Mouse (Mus musculus): Measurements from ENCODE around the gene Prph2. TPM values are rescaled to one million over a fixed set of nuclear protein-coding genes. Genes with fewer than 3 reads are reported as not detected.

Gene Prph2
- polyA plus RNA-seq, 1 experiment, result not detected

DNA sequence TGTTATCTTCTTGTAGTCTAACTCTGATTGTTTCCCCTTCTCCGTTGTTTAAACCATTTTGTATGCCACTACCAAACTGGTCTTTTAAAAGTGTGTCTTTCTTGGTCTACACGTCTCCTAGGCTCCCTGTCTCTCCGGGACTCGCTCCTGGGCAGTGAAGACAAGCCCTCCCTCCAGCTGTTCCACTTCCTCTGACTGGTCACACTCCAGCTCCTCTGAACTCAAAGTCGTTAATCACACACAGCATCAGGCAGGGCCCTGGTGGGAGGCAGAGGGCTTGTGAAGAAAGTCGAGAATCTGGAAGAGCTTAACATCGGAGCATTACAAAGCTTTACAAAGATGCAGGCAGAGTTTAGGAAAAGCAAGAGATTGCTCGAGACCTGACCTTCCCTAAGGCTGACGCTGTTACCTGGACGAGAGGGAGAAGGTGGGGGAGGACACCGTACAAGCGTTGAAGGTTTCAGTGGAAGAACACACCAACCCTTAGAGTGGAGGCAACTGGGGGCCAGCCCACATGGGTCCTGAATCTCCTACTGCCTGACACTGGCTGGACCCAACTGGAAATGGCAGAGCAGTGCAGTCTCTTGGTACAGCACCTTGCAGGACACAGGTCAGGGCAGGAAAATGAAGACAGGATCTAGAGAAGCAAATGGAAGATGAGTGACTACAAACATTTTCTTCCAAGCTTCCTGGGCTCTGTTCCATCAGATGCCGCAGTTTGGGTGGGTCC lies 12.9 kb upstream of the Prph2 start:
- no peak for TF ChIP-seq CTCF (IDR thresholded peaks at IDR 0.05; ENCODE audit: low read depth, low read length)
- TF ChIP-seq POLR2A (IDR thresholded peaks at IDR 0.05; ENCODE audit: insufficient read depth, low read length), result no peak
- TF ChIP-seq EP300 (IDR thresholded peaks at IDR 0.05; ENCODE audit: insufficient read depth, low read depth, low read length), result no peak
- H3K4me3 ChIP-seq (ENCODE audit: low read depth, low read length), result no peak overlapping the region
- H3K9me3 ChIP-seq (replicated peaks; ENCODE audit: control insufficient read depth, insufficient read depth, low read length, poor library complexity, severe bottlenecking), result no peaks in the 10 kb centered on the region
- H3K27ac ChIP-seq (ENCODE audit: insufficient read depth, low read length), result no peak overlapping the region
- H3K4me1 ChIP-seq (ENCODE audit: control insufficient read depth, insufficient read depth, low read length), result peaks cover 2% of the 10 kb centered on the region
- H3K27me3 ChIP-seq (ENCODE audit: control insufficient read depth, insufficient read depth, low read length, poor library complexity, severe bottlenecking), result no peaks in the 10 kb centered on the region
- no peak overlapping the region for H3K9ac ChIP-seq (ENCODE audit: low read depth, poor library complexity, severe bottlenecking)
- H3K36me3 ChIP-seq (ENCODE audit: control insufficient read depth, insufficient read depth, low read length, poor library complexity, severe bottlenecking), result no peaks in the 10 kb centered on the region

DNA sequence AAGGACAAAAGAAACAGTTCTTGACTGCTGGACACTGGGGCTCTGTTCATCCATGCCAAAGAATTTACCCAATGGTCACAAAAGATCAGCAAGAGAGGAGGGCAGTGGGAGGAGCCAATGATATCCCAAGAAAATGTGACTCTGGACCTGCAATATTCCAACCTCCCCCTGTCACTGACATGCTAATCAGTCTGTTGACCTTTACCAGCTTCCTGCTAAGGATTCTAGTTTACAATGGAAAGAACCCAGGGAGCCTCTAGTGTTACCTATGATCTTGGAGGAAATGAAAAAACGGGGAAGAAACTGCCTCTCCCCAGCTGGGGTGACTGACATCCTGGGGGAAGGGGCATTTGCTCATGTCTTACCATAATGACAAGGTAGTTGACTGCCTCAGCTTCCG lies 9.3 kb upstream of the Prph2 start:
- TF ChIP-seq CTCF (IDR thresholded peaks at IDR 0.05; ENCODE audit: low read depth, low read length) (no peak), POLR2A (IDR thresholded peaks at IDR 0.05; ENCODE audit: insufficient read depth, low read length) (no peak), EP300 (IDR thresholded peaks at IDR 0.05; ENCODE audit: insufficient read depth, low read depth, low read length) (no peak)
- Histone ChIP-seq H3K9ac (ENCODE audit: low read depth, poor library complexity, severe bottlenecking) (no peak overlapping the region), H3K4me3 (ENCODE audit: low read depth, low read length) (no peak overlapping the region), H3K36me3 (ENCODE audit: control insufficient read depth, insufficient read depth, low read length, poor library complexity, severe bottlenecking) (no peaks in the 10 kb centered on the region), H3K27me3 (ENCODE audit: control insufficient read depth, insufficient read depth, low read length, poor library complexity, severe bottlenecking) (no peaks in the 10 kb centered on the region), H3K27ac (ENCODE audit: insufficient read depth, low read length) (no peak overlapping the region), H3K9me3 (replicated peaks; ENCODE audit: control insufficient read depth, insufficient read depth, low read length, poor library complexity, severe bottlenecking) (no peaks in the 10 kb centered on the region), H3K4me1 (ENCODE audit: control insufficient read depth, insufficient read depth, low read length) (no peaks in the 10 kb centered on the region)

DNA sequence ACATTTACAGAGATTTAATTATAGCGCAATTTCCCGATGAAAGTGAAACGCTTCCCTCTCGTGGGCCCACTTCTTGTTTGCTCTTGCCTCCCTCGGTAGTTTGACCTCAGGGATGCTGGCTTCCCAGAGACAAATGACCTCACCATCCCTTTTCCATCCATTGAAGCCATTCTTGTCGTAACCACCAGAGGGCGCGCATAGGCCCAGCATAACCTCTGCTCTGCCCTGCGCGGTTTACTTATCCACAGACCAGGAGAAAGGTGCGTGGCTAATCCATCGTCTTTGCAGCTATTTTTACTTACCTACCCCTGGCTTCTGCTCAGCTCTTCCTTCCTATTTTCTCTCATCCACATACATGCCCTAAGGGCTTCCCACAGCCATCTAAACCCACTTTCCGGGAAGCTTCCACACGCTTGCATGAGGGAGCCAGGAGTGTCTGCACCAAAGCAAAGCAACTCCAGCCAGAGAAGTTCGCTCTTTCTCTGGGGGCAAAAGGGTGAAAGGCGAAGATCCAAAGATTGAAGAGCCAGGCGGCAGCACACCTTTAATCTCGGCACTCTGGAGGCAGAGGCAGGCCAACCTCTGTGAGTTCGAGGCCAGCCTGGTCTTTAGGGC lies 6.3 kb upstream of the Prph2 start:
- TF ChIP-seq EP300 (IDR thresholded peaks at IDR 0.05; ENCODE audit: insufficient read depth, low read depth, low read length), result 0 out of 2 replicates have a peak, but pooled peaks have one; percentile 27
- TF ChIP-seq POLR2A (IDR thresholded peaks at IDR 0.05; ENCODE audit: insufficient read depth, low read length), result no peak
- peak; percentile 95 for TF ChIP-seq CTCF (IDR thresholded peaks at IDR 0.05; ENCODE audit: low read depth, low read length)
- Histone ChIP-seq H3K9ac (ENCODE audit: low read depth, poor library complexity, severe bottlenecking) (peak overlapping the region; percentile 41; the same call in 1 of the 2 replicates), H3K4me1 (ENCODE audit: control insufficient read depth, insufficient read depth, low read length) (no peaks in the 10 kb centered on the region), H3K36me3 (ENCODE audit: control insufficient read depth, insufficient read depth, low read length, poor library complexity, severe bottlenecking) (no peaks in the 10 kb centered on the region), H3K9me3 (replicated peaks; ENCODE audit: control insufficient read depth, insufficient read depth, low read length, poor library complexity, severe bottlenecking) (no peaks in the 10 kb centered on the region), H3K4me3 (ENCODE audit: low read depth, low read length) (peak overlapping the region; percentile 13), H3K27ac (ENCODE audit: insufficient read depth, low read length) (no peak overlapping the region), H3K27me3 (ENCODE audit: control insufficient read depth, insufficient read depth, low read length, poor library complexity, severe bottlenecking) (no peaks in the 10 kb centered on the region)

DNA sequence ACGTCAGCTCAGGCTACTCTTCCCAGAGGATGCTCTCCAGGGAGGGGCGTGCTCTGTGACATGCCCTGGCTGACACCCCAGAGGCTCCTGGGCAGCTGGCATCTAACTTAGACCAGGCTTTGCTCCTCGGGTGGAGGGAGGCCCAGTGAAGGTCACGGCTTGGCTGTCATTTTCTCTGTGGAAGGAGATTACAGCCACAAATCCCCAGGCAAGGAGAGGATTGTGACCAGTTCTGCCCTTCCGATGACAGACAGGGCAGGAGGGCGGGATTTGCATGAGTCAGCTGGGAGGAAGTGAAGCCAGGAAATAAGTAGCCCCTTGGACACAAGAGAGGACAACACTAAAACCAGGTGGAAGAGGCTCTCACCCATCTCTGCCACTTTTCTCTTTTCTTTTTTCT lies 2.1 kb downstream of the Prph2 start:
- Histone ChIP-seq H3K27ac (ENCODE audit: insufficient read depth, low read length) (no peak overlapping the region), H3K4me1 (ENCODE audit: control insufficient read depth, insufficient read depth, low read length) (peaks cover 1% of the 10 kb centered on the region)
- TF ChIP-seq POLR2A (IDR thresholded peaks at IDR 0.05; ENCODE audit: insufficient read depth, low read length) (no peak), EP300 (IDR thresholded peaks at IDR 0.05; ENCODE audit: insufficient read depth, low read depth, low read length) (no peak), CTCF (IDR thresholded peaks at IDR 0.05; ENCODE audit: low read depth, low read length) (no peak)

DNA sequence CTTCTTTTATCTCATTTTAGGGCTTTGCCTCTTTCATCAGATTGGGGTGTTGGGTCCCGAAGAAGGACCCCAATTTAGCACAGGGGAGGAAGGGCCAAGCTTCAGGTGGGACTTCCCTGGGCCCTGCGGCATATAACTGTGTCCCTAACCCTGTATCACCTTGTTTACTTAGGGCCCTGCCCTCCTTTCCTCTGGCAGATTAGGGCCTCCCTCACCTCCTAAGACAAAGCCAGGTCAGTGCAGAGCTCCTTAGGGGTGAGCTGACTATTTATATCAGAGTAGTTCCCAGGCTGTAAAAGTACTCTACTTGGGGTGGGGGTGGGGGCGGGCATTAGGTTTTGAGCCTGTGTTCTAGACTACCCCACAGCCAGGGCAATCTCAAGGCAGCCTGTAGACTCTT lies 4.9 kb downstream of the Prph2 start:
- no peak for TF ChIP-seq CTCF (IDR thresholded peaks at IDR 0.05; ENCODE audit: low read depth, low read length)
- H3K27me3 ChIP-seq (ENCODE audit: control insufficient read depth, insufficient read depth, low read length, poor library complexity, severe bottlenecking), result no peaks in the 10 kb centered on the region
- no peaks in the 10 kb centered on the region for H3K9me3 ChIP-seq (replicated peaks; ENCODE audit: control insufficient read depth, insufficient read depth, low read length, poor library complexity, severe bottlenecking)
- no peak overlapping the region for H3K27ac ChIP-seq (ENCODE audit: insufficient read depth, low read length)
- H3K4me1 ChIP-seq (ENCODE audit: control insufficient read depth, insufficient read depth, low read length), result peaks cover 1% of the 10 kb centered on the region
- no peak overlapping the region for H3K4me3 ChIP-seq (ENCODE audit: low read depth, low read length)
- no peak overlapping the region for H3K9ac ChIP-seq (ENCODE audit: low read depth, poor library complexity, severe bottlenecking)
- no peaks in the 10 kb centered on the region for H3K36me3 ChIP-seq (ENCODE audit: control insufficient read depth, insufficient read depth, low read length, poor library complexity, severe bottlenecking)

More for the DNA sequence above, 2.1 kb downstream of the Prph2 start:
- no peak overlapping the region for H3K9ac ChIP-seq (ENCODE audit: low read depth, poor library complexity, severe bottlenecking)
- H3K27me3 ChIP-seq (ENCODE audit: control insufficient read depth, insufficient read depth, low read length, poor library complexity, severe bottlenecking), result no peaks in the 10 kb centered on the region
- H3K9me3 ChIP-seq (replicated peaks; ENCODE audit: control insufficient read depth, insufficient read depth, low read length, poor library complexity, severe bottlenecking), result no peaks in the 10 kb centered on the region
- no peak overlapping the region for H3K4me3 ChIP-seq (ENCODE audit: low read depth, low read length)
- H3K36me3 ChIP-seq (ENCODE audit: control insufficient read depth, insufficient read depth, low read length, poor library complexity, severe bottlenecking), result no peaks in the 10 kb centered on the region

DNA sequence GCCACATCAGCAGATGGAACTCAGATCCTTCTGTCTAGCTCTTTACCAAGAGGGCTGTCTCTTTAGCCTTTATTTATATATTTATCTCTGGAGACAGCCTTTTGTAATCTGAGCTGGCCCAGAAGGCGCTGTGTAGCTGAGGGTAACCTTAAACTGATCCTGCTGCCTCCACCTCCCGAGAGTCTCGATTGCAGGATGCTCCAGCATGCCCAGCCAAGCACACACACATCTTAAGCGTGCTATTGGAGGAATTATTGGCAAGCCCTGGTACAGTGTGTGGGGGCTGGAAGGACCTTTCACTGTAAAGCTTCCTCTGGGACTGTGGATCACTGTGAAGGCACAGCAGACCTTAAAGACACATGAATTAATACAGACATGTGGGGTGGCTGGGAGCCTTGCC lies 8.7 kb downstream of the Prph2 start:
- no peaks in the 10 kb centered on the region for H3K4me1 ChIP-seq (ENCODE audit: control insufficient read depth, insufficient read depth, low read length)
- TF ChIP-seq CTCF (IDR thresholded peaks at IDR 0.05; ENCODE audit: low read depth, low read length), result no peak
- TF ChIP-seq POLR2A (IDR thresholded peaks at IDR 0.05; ENCODE audit: insufficient read depth, low read length), result no peak
- TF ChIP-seq EP300 (IDR thresholded peaks at IDR 0.05; ENCODE audit: insufficient read depth, low read depth, low read length), result no peak
- H3K9ac ChIP-seq (ENCODE audit: low read depth, poor library complexity, severe bottlenecking), result no peak overlapping the region
- H3K27ac ChIP-seq (ENCODE audit: insufficient read depth, low read length), result no peak overlapping the region
- no peaks in the 10 kb centered on the region for H3K27me3 ChIP-seq (ENCODE audit: control insufficient read depth, insufficient read depth, low read length, poor library complexity, severe bottlenecking)
- H3K9me3 ChIP-seq (replicated peaks; ENCODE audit: control insufficient read depth, insufficient read depth, low read length, poor library complexity, severe bottlenecking), result no peaks in the 10 kb centered on the region
- no peak overlapping the region for H3K4me3 ChIP-seq (ENCODE audit: low read depth, low read length)
- no peaks in the 10 kb centered on the region for H3K36me3 ChIP-seq (ENCODE audit: control insufficient read depth, insufficient read depth, low read length, poor library complexity, severe bottlenecking)
